Mouse (Mus musculus) retina, postnatal 1 day (tissue): ENCODE measurements around the gene Pear1.

Experiments
- DNase-seq: peaks from one replicate; pipeline ENCODE4 v3.0.0-alpha.2; 2012

Gene Pear1

DNA sequence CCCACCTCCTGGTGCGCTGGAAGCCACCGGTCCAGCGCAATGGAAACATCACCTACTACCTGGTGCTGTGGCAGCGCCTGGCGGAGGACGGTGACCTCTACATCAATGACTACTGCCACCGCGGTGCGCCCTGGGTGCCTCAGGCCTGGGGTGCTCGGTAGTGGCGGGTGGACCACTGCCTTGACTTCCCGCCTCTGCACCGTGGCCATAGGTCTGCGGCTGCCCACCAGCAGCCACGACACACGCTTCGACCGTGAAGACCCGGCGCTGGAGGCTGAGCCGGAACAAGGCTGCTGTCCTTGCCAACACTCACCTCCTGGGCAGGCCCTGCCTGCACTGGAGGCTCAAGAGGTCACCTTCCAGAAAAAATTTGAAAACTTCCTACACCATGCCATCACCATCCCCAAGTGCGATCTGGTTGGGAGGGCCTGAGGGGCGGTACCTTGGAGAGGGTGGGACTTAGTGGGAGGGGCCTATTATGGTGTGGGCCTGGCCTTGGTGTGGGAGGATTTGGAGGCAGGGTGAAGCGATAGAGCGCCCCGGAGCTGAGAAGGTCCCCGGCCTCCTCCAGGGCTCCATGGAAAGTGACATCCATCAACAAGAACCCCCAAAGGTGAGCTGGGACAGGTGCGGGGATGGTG lies 14.7 kb downstream of the Pear1 start:
- DNase-seq, result peak; percentile 50

- DNase-seq, result no peak
Observed at GRCm38 (mm10) chr3:87804038-87804677, 19.9 kb downstream of the Pear1 start.

GRCm38 (mm10) chr3:87801681-87802080 lies 22.4 kb downstream of the Pear1 start:
- no peak for DNase-seq

GRCm38 (mm10) chr3:87796736-87797334 lies 27.3 kb downstream of the Pear1 start, which contains the start of gene Insrr:
Gene Insrr (plus strand): TSS chr3:87796951.
- no peak for DNase-seq

DNA sequence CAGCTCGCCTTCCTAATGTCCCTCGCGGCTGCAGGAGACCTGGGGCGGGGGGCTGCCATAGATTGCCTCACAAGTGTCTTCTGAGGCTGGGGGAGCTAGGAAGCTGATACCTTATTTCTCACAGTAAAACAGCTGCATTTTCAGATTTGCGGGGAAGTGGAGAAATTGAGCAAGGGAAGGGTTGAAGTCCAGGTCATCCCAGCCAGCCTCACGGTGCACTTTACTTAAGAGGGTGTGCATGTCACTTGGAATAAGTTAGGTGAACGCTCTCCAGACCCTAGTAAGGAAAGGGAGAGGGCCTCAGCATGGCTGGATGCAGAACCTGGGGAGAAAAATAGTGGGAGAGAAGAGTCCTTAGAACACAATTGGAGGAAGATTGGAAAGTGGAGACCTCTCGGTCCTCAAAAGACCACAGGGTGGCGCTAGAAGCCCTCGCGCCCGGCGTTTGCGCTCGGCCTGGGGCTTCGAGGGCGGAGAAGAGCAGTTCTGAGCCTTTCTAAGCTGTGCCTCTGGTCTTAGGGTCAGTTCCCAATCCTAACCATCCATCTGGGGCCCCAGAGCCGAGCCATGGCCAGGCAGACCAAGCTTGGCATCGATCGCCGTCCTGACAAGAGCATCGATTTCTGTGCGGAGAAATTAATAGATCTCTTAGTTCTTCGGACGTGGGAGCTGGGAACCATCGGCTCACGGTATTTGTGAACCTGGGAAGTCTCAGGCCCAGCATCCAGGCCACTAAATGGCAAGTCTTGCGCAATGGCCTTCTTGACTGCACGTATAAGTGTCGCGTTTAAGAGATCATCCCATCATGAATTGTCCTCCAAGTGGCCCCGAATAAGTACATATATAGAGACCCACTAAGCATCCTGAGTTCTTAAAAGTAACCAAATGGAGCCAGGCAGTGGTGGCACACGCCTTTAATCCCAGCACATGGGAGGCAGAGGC lies 28.5 kb downstream of the Pear1 start:
- DNase-seq, result peak; percentile 78

- DNase-seq, result peak; percentile 68
Observed at GRCm38 (mm10) chr3:87794922-87795325, 29.2 kb downstream of the Pear1 start, which contains the start of gene Ntrk1. Gene Ntrk1 (minus strand): TSS chr3:87795162.

- DNase-seq, result no peak
Observed at GRCm38 (mm10) chr3:87789768-87790167, 34.3 kb downstream of the Pear1 start.

GRCm38 (mm10) chr3:87789248-87789647 lies 34.9 kb downstream of the Pear1 start:
- DNase-seq, result no peak

- DNase-seq, result no peak
Observed at GRCm38 (mm10) chr3:87785626-87786214, 38.4 kb downstream of the Pear1 start.

DNA sequence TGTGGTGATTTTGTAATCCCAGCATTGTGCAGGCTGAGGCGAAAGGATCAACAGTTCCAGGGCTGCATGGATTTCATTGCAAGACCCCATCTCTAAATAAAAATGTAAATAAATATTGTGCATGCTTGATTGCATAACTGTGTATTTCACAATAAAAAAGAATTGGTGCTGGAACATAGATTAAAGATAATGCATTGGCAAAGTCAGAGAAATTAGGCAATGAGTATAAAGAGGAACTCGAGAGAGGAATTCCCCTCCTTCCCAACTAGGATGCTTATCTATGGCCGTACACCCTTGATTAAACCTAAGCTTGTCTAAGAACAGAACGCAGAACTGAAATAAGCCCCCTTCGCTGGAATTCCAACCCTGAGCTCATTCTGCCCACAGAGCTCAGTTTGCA lies 39.0 kb downstream of the Pear1 start:
- no peak for DNase-seq

- no peak for DNase-seq
Observed at GRCm38 (mm10) chr3:87783282-87784023, 40.7 kb downstream of the Pear1 start.

DNA sequence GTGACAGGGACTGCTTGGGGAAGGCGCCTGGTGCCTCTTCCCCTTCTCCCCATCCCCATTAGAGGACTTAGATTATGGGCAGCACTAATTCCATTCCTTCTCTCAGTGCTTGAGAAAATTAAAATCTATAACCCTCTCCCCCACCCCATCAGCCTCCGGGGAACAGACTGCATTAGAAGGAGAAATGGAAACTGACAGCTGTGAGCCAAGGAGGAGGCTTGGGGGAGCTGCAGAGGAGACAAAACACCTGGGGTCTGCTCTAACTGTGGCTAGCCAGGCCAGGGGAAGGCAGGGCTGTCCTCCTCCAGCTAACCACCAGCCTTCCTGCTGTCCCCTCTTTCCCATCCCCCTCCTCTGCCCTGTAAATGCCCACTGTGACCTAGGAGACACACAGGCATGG lies 45.0 kb downstream of the Pear1 start:
- peak; percentile 46 for DNase-seq

DNA sequence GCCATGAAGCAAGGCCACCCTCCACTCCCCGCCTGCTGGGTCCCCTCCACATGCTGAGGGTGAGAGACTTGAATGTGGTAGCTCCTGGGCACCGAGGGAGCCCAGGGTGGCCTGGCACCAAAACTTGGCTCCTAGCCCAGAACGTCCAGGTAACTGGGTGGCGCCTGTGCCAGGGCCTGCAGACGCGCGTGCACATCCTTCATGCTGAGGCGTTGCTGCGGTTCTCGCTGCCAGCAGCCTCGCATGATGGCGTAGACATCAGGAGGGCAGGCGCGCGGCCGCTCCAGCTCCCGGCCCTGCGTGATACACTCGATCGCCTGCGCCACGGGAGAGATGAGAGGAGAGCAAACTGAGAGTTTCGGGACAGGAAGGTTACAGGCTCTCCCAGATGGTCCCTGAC lies 45.8 kb downstream of the Pear1 start:
- DNase-seq, result peak; percentile 31

- no peak for DNase-seq
Observed at GRCm38 (mm10) chr3:87771088-87771487, 53.0 kb downstream of the Pear1 start.

- DNase-seq, result peak; percentile 75
Observed at GRCm38 (mm10) chr3:87770280-87770679, 53.8 kb downstream of the Pear1 start.

DNA sequence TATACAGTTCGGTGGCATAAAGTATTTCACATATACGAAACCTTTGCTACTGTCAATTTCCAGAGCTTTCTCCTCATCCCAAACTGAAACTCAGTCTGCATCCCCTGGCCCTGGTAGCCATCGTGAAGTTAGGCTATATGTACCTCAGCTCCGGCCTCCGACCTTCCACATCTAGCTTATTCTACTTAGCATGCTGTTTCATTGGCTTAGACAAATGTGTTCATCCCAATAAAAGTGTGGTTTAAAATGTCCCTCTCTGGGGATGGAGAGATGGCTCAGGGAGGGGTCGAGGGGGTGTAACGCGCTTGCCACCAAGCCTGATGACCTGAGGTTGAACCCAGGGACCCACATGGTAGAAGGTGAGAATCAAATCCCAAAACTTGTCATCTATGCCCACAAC lies 54.6 kb downstream of the Pear1 start:
- DNase-seq, result no peak

GRCm38 (mm10) chr3:87768844-87769243 lies 55.3 kb downstream of the Pear1 start:
- peak; percentile 85 for DNase-seq

DNA sequence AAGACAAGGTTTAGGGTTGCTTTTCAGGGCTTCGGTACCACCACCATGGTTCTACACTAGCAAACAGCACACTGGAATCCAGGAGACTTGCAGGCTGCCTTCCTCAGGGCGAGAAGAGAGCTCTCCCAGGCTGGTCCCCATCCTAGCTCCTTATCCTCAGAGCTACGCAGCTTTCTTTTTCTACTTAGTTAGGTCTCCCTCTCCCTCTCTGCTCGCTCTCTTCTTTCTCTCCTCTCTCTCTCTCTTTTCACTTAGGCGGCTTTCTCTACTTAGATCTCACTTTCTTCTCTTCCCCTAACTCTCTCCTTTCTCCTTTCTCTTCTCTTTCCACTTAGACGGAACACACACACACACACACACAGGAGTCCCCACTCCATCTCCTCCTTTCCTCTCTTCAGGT lies 55.7 kb downstream of the Pear1 start:
- DNase-seq, result no peak

DNA sequence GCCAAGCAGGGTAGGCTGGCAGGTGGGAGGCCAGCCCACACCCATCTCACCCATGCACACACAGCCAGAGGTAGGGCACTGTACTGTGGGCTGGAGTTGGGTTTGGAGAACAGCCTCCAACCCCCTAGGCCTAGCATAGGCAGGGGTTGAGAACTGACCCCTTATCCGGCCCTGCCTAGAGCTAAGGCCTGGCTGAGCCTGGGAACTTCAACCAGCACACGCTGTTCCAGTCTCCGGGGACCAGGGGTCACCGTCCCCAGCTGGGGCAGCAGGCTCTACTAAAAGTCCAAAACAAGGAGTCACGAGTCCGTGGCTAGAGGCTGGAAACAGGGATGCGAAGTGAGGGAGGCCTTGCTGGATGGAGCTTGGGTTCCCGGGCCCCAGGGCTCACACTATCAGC lies 56.3 kb downstream of the Pear1 start:
- DNase-seq, result no peak

DNA sequence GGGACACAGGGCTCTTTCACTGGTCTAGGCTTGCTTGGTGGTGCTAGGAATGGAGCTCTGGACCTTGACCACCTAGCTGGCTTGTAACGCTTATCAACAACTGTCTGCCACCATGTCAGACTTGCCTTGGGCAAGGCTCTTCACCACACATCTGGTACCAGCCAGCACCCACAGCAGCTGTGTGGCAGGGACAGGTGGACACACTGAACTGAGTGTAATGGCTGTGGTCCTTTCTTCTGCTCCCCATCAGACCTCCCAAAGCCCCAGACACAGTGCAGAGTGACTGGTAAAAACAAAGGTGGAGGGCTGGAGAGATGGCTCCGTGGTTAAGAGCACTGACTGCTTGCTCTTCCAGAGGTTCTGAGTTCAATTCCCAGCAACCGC lies 57.8 kb downstream of the Pear1 start:
- no peak for DNase-seq

DNA sequence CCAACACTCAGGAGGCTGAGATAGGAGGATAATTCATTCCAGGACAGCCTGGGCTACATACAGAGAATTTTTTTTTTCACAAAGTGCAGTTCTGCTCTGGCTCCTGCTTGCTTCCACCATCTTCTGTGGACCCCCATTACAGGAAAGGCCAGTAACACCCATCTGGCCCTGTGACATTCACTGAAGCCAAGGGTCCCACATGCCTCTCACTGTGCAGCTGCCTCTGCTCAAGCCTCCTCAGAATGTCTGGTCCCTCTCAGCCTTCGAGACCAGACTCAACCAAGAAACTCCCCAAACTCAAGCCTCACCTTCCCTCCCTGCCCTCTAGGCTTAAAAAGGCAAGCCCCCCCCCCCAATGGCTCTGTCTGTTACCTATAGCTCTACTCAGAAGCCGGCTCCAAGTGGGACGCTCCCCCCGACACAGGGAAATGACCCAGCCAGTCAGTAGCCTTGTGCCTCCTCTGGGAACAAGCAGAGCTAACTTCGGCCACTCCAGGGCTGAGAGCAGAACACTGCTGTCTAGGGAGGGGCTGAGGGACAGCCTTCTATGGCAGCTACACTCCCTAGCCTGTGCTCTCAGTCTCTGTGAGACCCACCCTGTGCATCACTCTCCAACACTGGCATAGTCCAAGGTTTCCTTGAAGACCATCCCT lies 58.3 kb downstream of the Pear1 start:
- DNase-seq, result no peak
